Mouse (Mus musculus) right cerebral cortex, postnatal 4 days (tissue): ENCODE results near the gene Zdhhc14.

Source experiments
- DNase-seq: peaks from one replicate; pipeline ENCODE4 v3.0.0-alpha.2; 2022

The Zdhhc14 gene

GRCm38 (mm10) chr17:5506553-5506952 lies 14.2 kb downstream of the Zdhhc14 start:
- DNase-seq: peak; percentile 25

GRCm38 (mm10) chr17:5506988-5507387 lies 14.6 kb downstream of the Zdhhc14 start:
- no peak for DNase-seq

- no peak for DNase-seq
Observed at GRCm38 (mm10) chr17:5508030-5508429, 15.7 kb downstream of the Zdhhc14 start.

GRCm38 (mm10) chr17:5510564-5510963 lies 18.2 kb downstream of the Zdhhc14 start:
- DNase-seq: no peak

GRCm38 (mm10) chr17:5511724-5512123 lies 19.4 kb downstream of the Zdhhc14 start:
- no peak for DNase-seq

- no peak for DNase-seq
Observed at GRCm38 (mm10) chr17:5519466-5519865, 27.1 kb downstream of the Zdhhc14 start.

- DNase-seq: no peak
Observed at GRCm38 (mm10) chr17:5519910-5520592, 27.7 kb downstream of the Zdhhc14 start.

- no peak for DNase-seq
Observed at GRCm38 (mm10) chr17:5521532-5521931, 29.2 kb downstream of the Zdhhc14 start.

GRCm38 (mm10) chr17:5529552-5529951 lies 37.2 kb downstream of the Zdhhc14 start:
- no peak for DNase-seq

- no peak for DNase-seq
Observed at GRCm38 (mm10) chr17:5532816-5533215, 40.5 kb downstream of the Zdhhc14 start.

GRCm38 (mm10) chr17:5535357-5535756 lies 43.0 kb downstream of the Zdhhc14 start:
- DNase-seq: peak; percentile 22

- DNase-seq: no peak
Observed at GRCm38 (mm10) chr17:5536259-5537094, 44.1 kb downstream of the Zdhhc14 start.

- DNase-seq: peak; percentile 20
Observed at GRCm38 (mm10) chr17:5537095-5537575, 44.8 kb downstream of the Zdhhc14 start.

GRCm38 (mm10) chr17:5542177-5542576 lies 49.8 kb downstream of the Zdhhc14 start:
- no peak for DNase-seq

- no peak for DNase-seq
Observed at GRCm38 (mm10) chr17:5544065-5544464, 51.7 kb downstream of the Zdhhc14 start.

- no peak for DNase-seq
Observed at GRCm38 (mm10) chr17:5545065-5545464, 52.7 kb downstream of the Zdhhc14 start.

GRCm38 (mm10) chr17:5548546-5548945 lies 56.2 kb downstream of the Zdhhc14 start:
- no peak for DNase-seq

- no peak for DNase-seq
Observed at GRCm38 (mm10) chr17:5549460-5549859, 57.1 kb downstream of the Zdhhc14 start.

GRCm38 (mm10) chr17:5550444-5550843 lies 58.1 kb downstream of the Zdhhc14 start:
- DNase-seq: peak; percentile 23

- no peak for DNase-seq
Observed at GRCm38 (mm10) chr17:5551136-5551535, 58.8 kb downstream of the Zdhhc14 start.

GRCm38 (mm10) chr17:5552036-5552760 lies 59.8 kb downstream of the Zdhhc14 start:
- DNase-seq: no peak

GRCm38 (mm10) chr17:5553556-5553955 lies 61.2 kb downstream of the Zdhhc14 start:
- no peak for DNase-seq

GRCm38 (mm10) chr17:5554573-5554972 lies 62.2 kb downstream of the Zdhhc14 start:
- no peak for DNase-seq
